8 mouse cellular contexts compared by ENCODE assay signal in the genomic region with DNA sequence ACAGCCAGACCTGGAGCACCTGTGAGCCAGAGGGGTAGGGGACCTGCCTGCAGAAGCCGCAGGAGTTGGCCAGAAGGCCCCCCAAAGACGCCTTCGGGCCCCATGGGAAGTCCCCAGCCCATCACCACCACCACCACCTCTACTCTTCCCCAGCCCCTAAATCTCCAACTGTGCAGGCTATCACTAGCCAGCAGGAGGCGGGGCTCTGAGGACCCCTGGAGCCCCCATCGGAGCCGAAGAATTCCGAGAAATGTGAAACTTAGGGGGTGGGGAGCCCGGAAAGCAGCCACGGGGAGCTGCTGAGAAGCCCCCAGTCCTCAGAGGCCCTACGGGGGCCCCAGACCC. TPM values are rescaled to one million over a fixed set of nuclear protein-coding genes. Genes with fewer than 3 reads are reported as not detected.
DNase-seq lines count a peak whose midpoint lies in the region; ATAC-seq and TF ChIP-seq lines count a peak whose summit lies in the region.

No protein-coding gene starts in this region.

- DNase-seq in kidney, postnatal 4 days = peak; percentile 43 to 48
- no peak for DNase-seq in kidney, adult 11 months
- DNase-seq in forebrain, embryonic 10.5 days (ENCODE audit: extremely low spot score, low spot score) = no peak
- DNase-seq in hindbrain, postnatal 0 days (ENCODE audit: low spot score) = no peak
- no peak for DNase-seq in spleen, postnatal 10 days (ENCODE audit: low spot score in 2 of 2)
- DNase-seq in gastrocnemius, postnatal 14 days = no peak
- no peak for DNase-seq in ovary, postnatal 14 days (ENCODE audit: low spot score)

- peak overlapping the region; percentile 56 for H3K4me3 ChIP-seq in forebrain, embryonic 10.5 days
- H3K4me3 ChIP-seq in hindbrain, postnatal 0 days (ENCODE audit: low read length) = peak overlapping the region; percentile 16
- H3K4me3 ChIP-seq in midbrain, embryonic 16.5 days (ENCODE audit: low read depth, low read length) = peak overlapping the region; percentile 37

- H3K4me1 ChIP-seq in forebrain, embryonic 10.5 days = peaks cover 22% of the 10 kb centered on the region
- H3K4me1 ChIP-seq in hindbrain, postnatal 0 days (ENCODE audit: insufficient read depth, low read length) = peaks cover 13% of the 10 kb centered on the region; the same call in 1 of the 2 replicates
- peaks cover 11% of the 10 kb centered on the region for H3K4me1 ChIP-seq in midbrain, embryonic 16.5 days (ENCODE audit: control insufficient read depth, insufficient read depth, low read length)

- peak overlapping the region; percentile 45 for H3K4me2 ChIP-seq in hindbrain, postnatal 0 days (ENCODE audit: low read depth, low read length)
- H3K4me2 ChIP-seq in midbrain, embryonic 16.5 days (ENCODE audit: low read length) = peak overlapping the region; percentile 65

- peak overlapping the region; percentile 72 for H3K27ac ChIP-seq in forebrain, embryonic 10.5 days
- H3K27ac ChIP-seq in hindbrain, postnatal 0 days = no peak overlapping the region
- no peak overlapping the region for H3K27ac ChIP-seq in midbrain, embryonic 16.5 days (ENCODE audit: low read length)

- H3K27me3 ChIP-seq in forebrain, embryonic 10.5 days (ENCODE audit: poor library complexity, severe bottlenecking) = peaks cover 75% of the 10 kb centered on the region
- peaks cover 12% of the 10 kb centered on the region; the same call in 1 of the 2 replicates for H3K27me3 ChIP-seq in hindbrain, postnatal 0 days (ENCODE audit: insufficient read depth, low read length)
- H3K27me3 ChIP-seq in midbrain, embryonic 16.5 days (ENCODE audit: control insufficient read depth, insufficient read depth, low read depth, low read length) = peaks cover 18% of the 10 kb centered on the region

- ATAC-seq in hindbrain, postnatal 0 days = no peak; the same call in 1 of the 2 replicates
- no peak; the same call in 1 of the 2 replicates for ATAC-seq in midbrain, embryonic 16.5 days

- H3K36me3 ChIP-seq in forebrain, embryonic 10.5 days (replicated peaks) = no peaks in the 10 kb centered on the region
- H3K36me3 ChIP-seq in hindbrain, postnatal 0 days (ENCODE audit: insufficient read depth, low read length) = no peaks in the 10 kb centered on the region
- H3K36me3 ChIP-seq in midbrain, embryonic 16.5 days (ENCODE audit: control insufficient read depth, insufficient read depth, low read length) = no peaks in the 10 kb centered on the region

- H3K9ac ChIP-seq in hindbrain, postnatal 0 days (replicated peaks; ENCODE audit: low read length) = no peak overlapping the region
- peak overlapping the region; percentile 50 for H3K9ac ChIP-seq in midbrain, embryonic 16.5 days (ENCODE audit: low read depth, low read length)

- intact Hi-C loops in gastrocnemius, postnatal 14 days (cut with DNase I; ENCODE audit: low total_unique reads) = no loop called here

- H3K9me3 ChIP-seq in forebrain, embryonic 10.5 days = no peaks in the 10 kb centered on the region
- no peaks in the 10 kb centered on the region for H3K9me3 ChIP-seq in hindbrain, postnatal 0 days (ENCODE audit: low read length)
- no peaks in the 10 kb centered on the region for H3K9me3 ChIP-seq in midbrain, embryonic 16.5 days (replicated peaks; ENCODE audit: control insufficient read depth, low read length, poor library complexity, severe bottlenecking)

- under 1% methylated on average over 10 of the region's 10 CpGs for WGBS in forebrain, embryonic 10.5 days
- WGBS in hindbrain, postnatal 0 days = 18% methylated on average over 10 of the region's 10 CpGs
- 0% methylated on average over 10 of the region's 10 CpGs for WGBS in midbrain, embryonic 16.5 days

- TF ChIP-seq CTCF in hindbrain, postnatal 0 days (IDR thresholded peaks at IDR 0.05; ENCODE audit: low read depth) = no peak

RNA-seq across cellular contexts. Expression of gene Slc35f6, which starts 24.9 kb away (rescaled TPM):
- polyA plus RNA-seq in forebrain, embryonic 10.5 days (2016; fragmentation: Nextera tagmentation; extraction: Ambion mirVana) = 25.9 and 27.2 TPM in 2 replicates
- 70.6 and 95.8 TPM in 2 replicates for total RNA-seq in hindbrain, postnatal 0 days (2014; rRNA removed)
- 29.6 and 31.3 TPM in 2 replicates for polyA plus RNA-seq in hindbrain, postnatal 0 days (2015; fragmentation: Nextera tagmentation; extraction: Ambion mirVana)
- polyA plus RNA-seq in midbrain, embryonic 16.5 days (2015; fragmentation: Nextera tagmentation; extraction: Ambion mirVana) = 32.3 and 33.0 TPM in 2 replicates
- total RNA-seq in gastrocnemius, postnatal 14 days (2021) = 10 to 100 TPM; 11.8 to 13.8 TPM

RNA-seq across cellular contexts. Expression of gene Kcnk3, which starts 34.8 kb away (rescaled TPM):
- polyA plus RNA-seq in forebrain, embryonic 10.5 days (2016; fragmentation: Nextera tagmentation; extraction: Ambion mirVana) = 0.05 and 0.14 TPM in 2 replicates
- 23.2 and 30.3 TPM in 2 replicates for total RNA-seq in hindbrain, postnatal 0 days (2014; rRNA removed)
- polyA plus RNA-seq in hindbrain, postnatal 0 days (2015; fragmentation: Nextera tagmentation; extraction: Ambion mirVana) = 11.5 and 12.7 TPM in 2 replicates
- polyA plus RNA-seq in midbrain, embryonic 16.5 days (2015; fragmentation: Nextera tagmentation; extraction: Ambion mirVana) = 6.1 and 6.6 TPM in 2 replicates
- total RNA-seq in gastrocnemius, postnatal 14 days (2021) = 1 to 10 TPM in 1 of 2 experiments, under 1 TPM in 1; 0.42 to 1.2 TPM

RNA-seq across cellular contexts. Expression of gene Cenpa, which starts 43.8 kb away (rescaled TPM):
- 439 and 473 TPM in 2 replicates for polyA plus RNA-seq in forebrain, embryonic 10.5 days (2016; fragmentation: Nextera tagmentation; extraction: Ambion mirVana)
- total RNA-seq in hindbrain, postnatal 0 days (2014; rRNA removed) = 27.8 and 28.1 TPM in 2 replicates
- 53.4 and 63.2 TPM in 2 replicates for polyA plus RNA-seq in hindbrain, postnatal 0 days (2015; fragmentation: Nextera tagmentation; extraction: Ambion mirVana)
- 22.6 and 30.5 TPM in 2 replicates for polyA plus RNA-seq in midbrain, embryonic 16.5 days (2015; fragmentation: Nextera tagmentation; extraction: Ambion mirVana)
- total RNA-seq in gastrocnemius, postnatal 14 days (2021) = 10 to 100 TPM in 1 of 2 experiments, 1 to 10 TPM in 1; 7.0 to 10.2 TPM

Comparison
In these comparisons a context has a peak if more than half of its experiments do, and no peak if none do; other contexts are left out.
1. DNase-seq: peak in kidney, postnatal 4 days (2 of 2); none in kidney, adult 11 months (single experiment), forebrain, embryonic 10.5 days (single experiment), hindbrain, postnatal 0 days (single experiment), spleen, postnatal 10 days (0 of 2), gastrocnemius, postnatal 14 days (single experiment) and ovary, postnatal 14 days (single experiment).
2. Peak in every context shown above with its lines, with median percentiles within 50 percentile points of each other: H3K4me3 ChIP-seq.